Mouse (Mus musculus): ENCODE results near the gene Tgfb1. TPM values are rescaled to one million over a fixed set of nuclear protein-coding genes. Genes with fewer than 3 reads are reported as not detected.

Tgfb1 gene
- 1 to 10 TPM; 9.3 to 9.4 TPM for total RNA-seq (2021)

DNA sequence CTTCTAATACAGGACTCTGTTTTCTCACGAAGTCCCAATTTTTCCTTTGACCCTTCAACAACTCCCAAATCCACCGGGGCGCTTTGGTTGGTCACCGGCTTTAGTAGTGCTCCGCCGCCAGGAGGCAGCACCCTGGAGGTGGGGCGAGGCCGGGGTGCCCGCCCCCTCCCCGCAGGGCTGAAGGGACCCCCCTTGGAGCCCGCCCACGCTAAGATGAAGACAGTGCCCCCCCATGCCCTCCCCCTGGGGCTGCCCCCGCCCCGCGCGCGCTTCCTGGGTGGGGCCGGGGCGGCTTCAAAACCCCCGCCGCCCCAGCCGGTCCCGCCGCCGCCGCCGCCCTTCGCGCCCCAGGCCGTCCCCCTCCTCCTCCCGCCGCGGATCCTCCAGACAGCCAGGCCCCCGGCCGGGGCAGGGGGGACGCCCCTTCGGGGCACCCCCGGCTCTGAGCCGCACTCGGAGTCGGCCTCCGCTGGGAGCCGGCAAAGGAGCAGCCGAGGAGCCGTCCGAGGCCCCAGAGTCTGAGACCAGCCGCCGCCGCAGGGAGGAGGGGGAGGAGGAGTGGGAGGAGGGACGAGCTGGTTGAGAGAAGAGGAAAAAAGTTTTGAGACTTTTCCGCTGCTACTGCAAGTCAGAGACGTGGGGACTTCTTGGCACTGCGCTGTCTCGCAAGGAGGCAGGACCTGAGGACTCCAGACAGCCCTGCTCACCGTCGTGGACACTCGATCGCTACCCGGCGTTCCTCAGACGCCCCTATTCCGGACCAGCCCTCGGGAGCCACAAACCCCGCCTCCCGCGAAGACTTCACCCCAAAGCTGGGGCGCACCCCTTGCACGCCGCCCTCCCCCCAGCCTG, at the start of gene Tgfb1:
Tgfb1 (plus strand) TSS at position 323 of the 852 bp plus-strand sequence.
- intact Hi-C loops (cut with DNase I), result no loop called here
- peak in 1 of 2 experiments; percentile 38 for DNase-seq (ENCODE audit: low spot score in 2 of 2)

DNA sequence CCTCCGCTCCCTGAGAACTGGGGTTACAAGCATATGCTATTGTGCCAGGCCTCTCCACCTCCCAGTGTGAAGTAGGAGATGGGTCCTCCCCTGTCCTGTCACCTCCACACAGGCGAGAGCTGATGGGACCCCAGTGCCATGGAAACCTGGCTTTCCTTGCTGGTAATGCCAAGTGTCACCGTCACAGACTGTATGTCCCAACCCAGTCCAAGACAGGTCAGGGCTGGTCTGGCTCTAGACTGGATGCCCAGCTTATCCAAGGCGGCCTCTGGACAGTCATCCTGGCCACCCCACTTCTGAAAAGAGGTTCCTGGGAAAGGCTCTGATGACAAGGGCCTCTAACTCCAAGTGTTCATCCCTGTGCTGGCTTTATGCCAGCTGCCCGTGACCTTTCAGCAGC, 49.7 kb upstream of the Tgfb1 start:
- DNase-seq (ENCODE audit: low spot score in 2 of 2), result no peak
- intact Hi-C loops (cut with DNase I), result no loop called here

DNA sequence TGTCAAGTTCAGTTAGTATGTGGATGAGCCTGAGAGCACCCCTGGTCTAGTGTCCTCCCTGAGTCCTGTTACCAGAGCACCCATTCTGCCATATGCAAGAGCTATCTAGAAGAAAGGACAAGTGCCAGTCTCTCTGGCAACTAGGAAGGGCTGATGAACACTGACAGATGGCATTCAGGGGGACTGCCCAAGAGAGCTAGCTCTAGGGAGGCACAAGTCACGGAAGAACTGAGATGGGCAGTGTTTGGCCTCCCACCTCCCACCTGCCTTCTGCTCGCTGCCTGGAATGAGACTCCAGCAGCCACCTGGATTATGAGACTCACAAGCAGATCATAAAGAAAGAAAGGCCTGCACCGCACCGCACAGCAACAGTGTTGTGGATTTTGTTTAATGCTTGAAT, 47.0 kb upstream of the Tgfb1 start:
- intact Hi-C loops (cut with DNase I), result no loop called here
- DNase-seq (ENCODE audit: low spot score in 2 of 2), result peak; percentile 32 to 85

DNA sequence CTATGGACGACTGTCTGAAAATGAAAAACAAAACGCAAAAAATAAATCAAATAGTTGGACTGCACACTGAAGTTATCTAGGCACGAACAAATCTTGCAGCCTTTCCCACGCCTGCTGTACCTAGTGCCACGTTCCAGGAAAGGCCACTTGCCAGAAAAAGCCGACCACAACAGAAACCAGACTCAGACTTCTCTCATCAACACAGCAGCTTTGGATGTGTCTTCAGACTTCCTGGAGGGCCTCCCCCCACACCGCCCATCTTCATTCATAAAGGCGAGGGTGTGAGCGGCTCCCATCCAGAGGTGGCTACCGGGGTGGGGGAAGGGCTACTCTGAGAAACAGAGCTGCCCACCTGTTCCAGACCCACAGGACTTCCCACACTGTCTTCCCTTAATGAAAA, 42.7 kb upstream of the Tgfb1 start:
- DNase-seq (ENCODE audit: low spot score in 2 of 2), result no peak
- intact Hi-C loops (cut with DNase I), result no loop called here

DNA sequence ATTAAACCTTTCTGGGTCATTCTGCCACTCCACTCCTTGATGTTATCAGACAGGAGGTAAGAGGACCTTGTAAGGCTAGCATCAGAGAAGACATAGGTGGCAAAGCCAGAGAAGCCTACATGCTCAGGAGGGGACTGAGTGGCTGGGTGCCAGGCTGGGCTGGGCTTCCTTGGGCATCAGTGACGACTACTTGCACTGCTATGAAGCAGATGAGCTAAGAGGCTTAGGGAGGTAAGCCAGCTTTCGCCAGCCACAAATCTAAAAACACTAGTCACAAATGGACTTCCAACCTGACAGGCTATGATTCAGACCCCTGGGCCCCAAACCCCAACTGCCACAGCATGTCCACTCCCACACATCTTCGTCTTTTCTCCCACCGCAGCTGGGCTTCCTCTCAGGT, 42.2 kb upstream of the Tgfb1 start:
- DNase-seq (ENCODE audit: low spot score in 2 of 2), result no peak
- intact Hi-C loops (cut with DNase I), result no loop called here

DNA sequence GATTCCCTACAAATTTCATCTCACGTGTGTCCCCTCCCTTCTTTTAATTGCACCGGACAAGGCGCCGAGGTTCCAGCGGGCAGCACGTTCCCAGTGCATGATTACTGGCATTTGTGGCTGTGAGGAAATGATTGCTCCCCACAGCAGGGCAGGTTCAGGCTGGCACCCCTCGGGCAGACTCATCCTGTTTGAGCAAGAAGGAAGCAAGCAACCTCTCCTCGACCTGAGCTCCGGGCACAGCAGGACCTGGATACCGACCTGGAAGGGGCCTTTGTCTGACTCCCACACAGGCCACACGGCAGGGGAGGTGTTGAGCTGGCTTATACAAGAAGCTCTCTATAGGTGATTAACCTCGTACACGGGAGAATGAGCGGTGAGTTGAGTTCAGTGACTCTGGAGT, 41.7 kb upstream of the Tgfb1 start:
- no peak for DNase-seq (ENCODE audit: low spot score in 2 of 2)
- intact Hi-C loops (cut with DNase I), result no loop called here

DNA sequence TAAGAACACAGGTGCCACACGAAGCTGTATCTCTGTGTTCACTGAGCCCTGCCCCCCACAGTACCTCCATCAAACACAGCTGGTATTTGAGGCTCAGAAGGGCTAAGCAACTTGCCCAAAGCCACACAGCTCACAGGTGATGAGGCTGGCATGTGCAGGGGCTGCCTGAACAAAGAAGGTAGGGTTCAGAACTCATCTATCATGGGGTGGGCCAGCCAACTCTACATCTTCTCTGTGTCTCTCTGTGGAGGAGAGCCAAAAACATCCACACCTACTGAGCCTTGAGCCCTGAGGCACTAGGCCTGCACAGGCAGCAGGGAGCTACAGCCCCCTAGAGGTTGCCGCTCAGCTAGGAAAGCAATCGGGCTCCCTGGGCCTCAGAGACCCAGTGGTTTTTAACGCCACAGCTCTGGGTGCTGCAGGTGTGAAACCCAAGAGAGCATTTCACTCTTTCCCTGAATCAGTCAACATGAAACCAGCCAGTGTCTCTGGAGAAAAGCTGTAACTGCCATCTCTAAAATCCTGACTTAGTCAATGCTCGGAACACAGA, 39.2 kb upstream of the Tgfb1 start:
- intact Hi-C loops (cut with DNase I), result no loop called here
- DNase-seq (ENCODE audit: low spot score in 2 of 2), result no peak

DNA sequence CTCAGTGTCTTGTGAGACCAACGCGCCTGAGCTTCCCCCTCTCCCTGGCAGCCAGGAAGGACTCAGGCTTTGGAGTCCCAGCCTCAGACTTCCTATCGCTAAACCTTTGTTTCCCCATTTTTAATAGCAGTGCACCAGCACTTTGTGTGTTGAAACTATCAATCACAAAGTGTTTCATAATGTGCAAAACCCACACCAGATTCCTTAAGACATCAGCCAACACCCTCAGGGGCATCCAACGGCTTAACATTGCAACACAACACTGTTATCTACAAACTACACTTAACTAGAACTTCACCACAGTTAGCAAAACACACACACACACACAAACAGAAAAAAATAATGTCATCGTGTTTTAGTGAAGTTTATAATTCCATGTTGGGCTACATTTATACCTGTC, 37.0 kb upstream of the Tgfb1 start:
- intact Hi-C loops (cut with DNase I), result no loop called here
- DNase-seq (ENCODE audit: low spot score in 2 of 2), result no peak

DNA sequence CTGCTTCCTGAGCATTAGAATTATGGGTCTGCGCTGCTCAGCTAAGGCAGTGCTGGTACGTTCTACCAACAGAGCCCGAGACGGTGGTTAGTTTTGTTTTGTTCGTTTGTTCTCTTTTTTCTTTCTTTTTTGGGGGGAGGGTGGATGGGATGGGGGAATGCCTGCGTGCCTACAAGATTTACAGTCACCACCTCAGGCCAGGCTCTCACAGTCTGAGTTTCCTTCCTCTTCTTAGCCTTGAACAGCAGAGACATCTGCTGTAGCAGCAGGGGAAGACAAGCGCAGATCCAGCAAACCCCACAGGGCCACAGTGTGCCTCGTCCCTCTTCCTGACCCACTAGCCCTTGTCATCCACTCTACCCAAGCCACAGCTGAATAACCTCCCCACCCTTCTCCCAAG, 35.5 kb upstream of the Tgfb1 start:
- intact Hi-C loops (cut with DNase I), result no loop called here
- no peak for DNase-seq (ENCODE audit: low spot score in 2 of 2)

DNA sequence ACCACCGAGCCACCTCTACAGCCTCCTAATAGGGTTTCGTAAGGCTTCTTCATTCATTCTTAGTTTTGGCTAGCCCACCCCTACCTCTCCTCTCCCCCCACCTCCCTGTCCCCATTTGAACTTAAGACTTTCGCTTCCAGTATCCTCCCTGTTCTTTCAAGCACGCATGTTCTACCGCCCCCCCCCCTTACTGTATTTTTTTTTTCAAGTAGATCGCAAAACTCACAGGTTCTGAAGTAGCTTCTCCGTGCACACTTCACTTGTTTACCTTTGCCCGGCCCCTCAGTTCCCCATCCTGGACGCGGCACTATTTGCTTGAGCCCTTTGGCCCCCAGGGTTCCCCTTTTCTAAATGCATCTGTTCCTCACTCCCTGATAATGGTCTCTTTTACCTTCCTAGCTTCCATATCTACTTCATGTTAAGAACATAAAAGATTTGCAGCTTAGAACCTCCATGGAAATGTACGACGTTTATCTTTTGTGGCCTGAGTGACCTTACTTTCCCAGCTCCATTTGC, 34.5 kb upstream of the Tgfb1 start:
- intact Hi-C loops (cut with DNase I), result no loop called here
- DNase-seq (ENCODE audit: low spot score in 2 of 2), result no peak

DNA sequence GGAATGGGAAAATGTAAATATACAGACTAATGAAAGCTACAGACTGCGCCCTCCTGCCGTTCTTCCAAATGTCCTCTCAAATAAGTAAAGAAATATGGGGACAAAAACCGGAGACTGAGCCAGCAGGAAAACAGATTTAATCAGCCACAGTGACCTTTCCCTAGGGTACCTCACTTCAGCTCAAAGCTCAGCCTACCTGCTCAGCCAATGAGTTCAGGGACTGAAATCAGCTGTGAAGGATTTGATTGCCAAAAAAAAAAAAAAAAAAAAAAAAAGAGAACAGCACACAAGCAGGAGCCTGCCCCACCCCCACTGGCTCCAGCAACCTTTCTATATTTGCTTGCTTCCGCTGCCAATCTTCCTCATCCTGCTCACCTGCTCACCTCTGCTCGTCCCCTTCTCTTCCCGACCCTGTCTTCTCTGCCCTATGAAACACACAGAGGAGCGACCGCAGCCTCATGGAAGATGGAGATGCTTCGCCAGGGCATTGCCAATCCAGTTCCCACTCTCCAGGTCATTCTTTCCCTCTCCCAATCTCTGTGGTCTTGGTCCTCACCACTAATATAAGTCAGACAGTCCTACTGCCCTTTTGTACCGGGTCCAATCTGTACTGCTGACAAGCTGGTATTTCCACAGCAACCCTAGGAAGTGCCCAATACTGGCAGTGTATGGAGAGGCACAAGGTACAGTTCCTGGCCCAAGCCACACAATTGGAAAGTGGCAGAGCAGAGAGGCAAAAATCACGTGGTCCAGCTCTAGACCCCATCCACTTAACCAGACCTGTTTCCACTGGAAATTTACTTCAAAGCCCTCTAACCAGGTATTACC, 31.0 kb upstream of the Tgfb1 start:
- DNase-seq (ENCODE audit: low spot score in 2 of 2), result no peak
- intact Hi-C loops (cut with DNase I), result no loop called here

DNA sequence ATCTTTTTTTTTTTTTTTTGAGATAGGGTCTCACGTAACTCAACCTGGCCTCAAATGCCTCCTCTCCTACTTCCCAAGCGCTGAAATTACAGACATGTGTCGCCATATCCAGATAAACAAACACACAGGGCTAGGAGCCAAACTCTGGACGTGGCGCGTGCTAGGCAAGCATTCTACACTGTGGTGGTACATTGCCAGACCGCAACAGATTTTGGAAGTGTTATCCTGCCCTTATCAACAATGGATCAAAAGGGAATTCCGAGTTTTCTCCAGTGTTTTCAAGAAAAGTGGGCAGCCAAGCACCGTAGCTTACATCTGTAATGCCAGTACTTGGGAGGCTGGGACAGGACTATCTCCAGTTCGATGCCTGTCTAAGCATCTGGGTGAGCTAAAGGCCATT, 29.0 kb upstream of the Tgfb1 start:
- no peak for DNase-seq (ENCODE audit: low spot score in 2 of 2)
- intact Hi-C loops (cut with DNase I), result no loop called here

DNA sequence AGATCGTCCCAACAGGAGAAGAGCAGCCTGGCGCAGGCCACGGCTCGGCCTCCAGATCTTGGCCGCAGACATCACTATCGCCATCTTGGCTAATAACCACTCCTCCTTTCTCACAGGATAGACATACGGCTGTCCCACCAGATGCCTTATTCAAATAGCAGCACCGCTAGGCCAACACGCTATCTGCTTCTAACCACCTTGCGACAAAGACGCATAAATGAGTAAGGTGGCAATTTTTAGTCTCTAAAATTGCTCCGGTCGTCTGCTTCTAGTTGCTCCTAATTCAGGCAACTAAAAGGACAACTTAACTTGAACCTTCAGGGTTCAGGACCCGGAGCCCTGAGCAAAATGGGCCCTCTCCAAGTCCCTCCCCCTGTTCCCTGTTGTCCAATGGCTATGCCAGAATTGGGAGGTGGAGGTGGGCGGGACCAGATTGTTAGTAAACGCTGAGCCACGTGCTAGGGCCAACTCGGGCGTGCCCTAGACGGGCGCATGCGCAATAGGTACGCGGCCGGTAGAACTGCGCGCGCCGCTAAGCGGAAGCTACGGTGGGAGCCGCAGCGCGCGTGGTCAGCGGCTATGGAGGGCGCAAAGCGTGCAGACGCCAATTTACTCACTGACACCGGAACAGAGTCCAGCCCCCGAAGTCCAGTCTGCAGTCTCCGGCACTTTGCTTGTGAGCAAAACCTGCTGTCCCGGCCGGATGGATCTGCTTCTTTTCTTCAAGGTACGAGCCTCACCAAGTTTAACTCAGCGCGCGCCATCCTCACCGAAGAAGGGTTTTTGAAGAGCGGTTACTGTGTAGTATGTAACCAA, 27.9 kb upstream of the Tgfb1 start, which contains the start of the genes Bckdha and Exosc5:
Bckdha (minus strand) TSS at position 325 of the 816 bp plus-strand sequence.
Exosc5 (plus strand) TSS at position 508 of the 816 bp plus-strand sequence.
- DNase-seq (ENCODE audit: low spot score in 2 of 2), result peak; percentile 99 to 100
- intact Hi-C loops (cut with DNase I), result loop anchor here (1.0 kb wide), 1 partner anchor 17 kb away; no protein-coding TSS in a partner anchor

DNA sequence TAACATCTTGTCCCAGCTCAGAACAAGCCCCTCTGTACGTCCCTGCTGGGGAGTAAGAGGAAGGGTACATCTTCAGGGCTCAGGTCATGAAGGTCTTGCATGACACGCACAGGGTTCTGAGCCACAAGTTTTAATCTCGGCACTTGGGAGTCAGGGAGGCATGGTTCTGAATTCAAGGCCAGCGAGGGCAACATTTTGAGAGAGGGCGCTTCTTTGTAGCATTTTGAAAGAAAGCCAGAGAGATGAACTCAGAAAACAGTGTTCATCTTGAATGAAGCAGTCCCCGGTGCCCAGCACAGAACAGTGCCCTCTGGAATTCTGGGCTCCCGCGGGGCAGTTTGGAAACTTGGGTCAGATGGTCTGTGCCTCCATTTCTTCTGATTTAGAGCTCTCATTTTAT, 20.4 kb upstream of the Tgfb1 start:
- DNase-seq (ENCODE audit: low spot score in 2 of 2), result no peak
- intact Hi-C loops (cut with DNase I), result no loop called here

DNA sequence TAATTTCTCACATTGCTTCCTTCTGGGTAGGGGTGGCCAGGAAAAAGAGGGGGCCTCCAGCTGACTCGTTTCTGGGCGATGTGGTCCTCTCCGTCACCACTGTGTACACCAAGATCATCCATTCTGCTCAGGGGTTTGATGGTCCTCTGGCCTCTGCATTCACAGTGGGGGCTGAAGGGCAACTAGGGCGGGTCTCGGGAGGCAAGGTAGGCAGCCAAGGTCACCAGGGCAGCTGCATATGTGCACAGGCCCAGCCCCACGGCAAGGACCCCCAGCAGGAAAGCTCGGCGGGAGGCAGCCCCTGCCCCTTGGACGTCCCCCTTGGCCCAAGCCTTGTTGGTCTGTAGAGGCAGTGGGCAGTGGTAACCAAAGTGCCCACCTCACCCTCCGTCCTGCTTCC, 17.6 kb upstream of the Tgfb1 start:
- no peak for DNase-seq (ENCODE audit: low spot score in 2 of 2)
- intact Hi-C loops (cut with DNase I), result no loop called here

DNA sequence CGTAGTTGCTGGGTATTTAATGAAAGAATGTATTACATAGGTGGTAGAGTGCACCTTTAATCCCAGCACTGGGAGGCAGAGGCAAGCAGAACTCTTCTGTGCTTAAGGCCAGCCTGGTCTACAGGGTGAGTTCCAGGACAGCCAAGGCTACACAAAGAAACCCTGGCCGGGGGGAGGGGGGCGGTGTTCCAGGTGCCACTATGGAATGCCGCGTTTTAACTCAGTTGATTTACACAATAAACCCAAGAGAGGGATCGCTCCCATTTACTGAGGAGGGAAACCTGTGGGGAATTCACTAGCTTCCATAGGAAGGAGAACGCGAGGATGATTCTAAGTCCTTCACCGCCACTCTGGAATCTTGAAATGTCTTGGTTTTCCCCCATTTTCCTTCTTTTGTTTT, 17.2 kb upstream of the Tgfb1 start:
- no peak for DNase-seq (ENCODE audit: low spot score in 2 of 2)
- intact Hi-C loops (cut with DNase I), result no loop called here

DNA sequence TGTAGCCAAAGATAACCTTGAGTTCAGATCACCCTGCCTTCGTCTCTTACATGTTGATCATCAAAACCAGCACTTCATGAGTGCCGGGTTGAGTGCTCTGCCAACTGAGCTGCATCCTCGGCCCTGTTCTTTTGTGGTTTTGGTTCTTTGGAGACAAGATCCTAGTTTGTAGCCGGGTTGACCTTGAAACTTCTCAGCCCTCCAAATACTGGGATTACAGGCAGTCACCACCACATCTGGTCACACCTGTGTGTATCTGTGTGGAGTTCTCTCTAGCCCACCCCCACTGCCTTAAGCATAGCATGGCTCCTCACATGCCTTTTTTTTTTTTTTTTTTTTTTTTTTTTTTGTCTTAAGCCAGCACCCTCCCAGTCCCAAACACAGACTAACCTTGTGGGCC, 16.7 kb upstream of the Tgfb1 start:
- DNase-seq (ENCODE audit: low spot score in 2 of 2), result no peak
- intact Hi-C loops (cut with DNase I), result no loop called here

DNA sequence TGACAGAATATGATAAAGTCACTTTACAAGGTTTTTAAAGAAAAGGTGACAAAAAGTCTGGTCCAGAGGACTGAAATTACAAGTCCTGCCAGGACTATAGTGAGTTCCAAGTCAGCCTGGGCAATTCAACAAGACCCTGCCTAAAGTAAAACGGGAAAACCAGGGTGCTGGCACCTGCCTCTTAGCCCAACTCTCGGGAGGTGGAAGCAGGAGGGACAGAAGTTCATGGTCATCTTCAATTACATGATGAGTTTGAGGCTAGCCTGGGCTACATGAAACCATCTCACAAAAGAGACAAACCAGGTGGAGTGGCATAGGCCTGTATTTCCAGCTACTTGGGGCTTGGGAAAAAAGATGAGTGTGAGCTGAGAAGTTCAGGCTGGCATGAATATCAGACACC, 15.1 kb upstream of the Tgfb1 start:
- intact Hi-C loops (cut with DNase I), result no loop called here

DNA sequence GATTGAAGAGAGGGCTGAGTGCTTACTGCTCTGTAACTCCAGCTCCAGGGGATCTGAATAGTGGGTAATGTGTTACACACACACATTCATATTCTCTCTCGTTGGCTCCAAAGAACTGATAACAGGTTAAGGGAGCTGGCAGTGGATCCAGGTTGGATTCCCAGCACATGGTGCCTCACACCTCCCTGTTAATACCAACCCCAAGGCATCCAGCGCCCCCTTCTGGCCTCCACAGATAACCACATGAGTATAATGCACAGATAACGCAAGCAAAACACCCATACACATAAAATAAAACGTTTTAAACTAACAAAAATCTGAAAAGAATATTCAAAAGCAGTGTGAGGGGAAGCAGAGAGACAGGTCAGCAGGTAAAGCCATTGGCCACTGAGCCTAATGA, 14.4 kb upstream of the Tgfb1 start:
- intact Hi-C loops (cut with DNase I), result no loop called here
- DNase-seq (ENCODE audit: low spot score in 2 of 2), result no peak

More for the DNA sequence above, 15.1 kb upstream of the Tgfb1 start:
- DNase-seq (ENCODE audit: low spot score in 2 of 2), result no peak
